Mouse (Mus musculus): ENCODE measurements around the gene Rsph6a.

DNA sequence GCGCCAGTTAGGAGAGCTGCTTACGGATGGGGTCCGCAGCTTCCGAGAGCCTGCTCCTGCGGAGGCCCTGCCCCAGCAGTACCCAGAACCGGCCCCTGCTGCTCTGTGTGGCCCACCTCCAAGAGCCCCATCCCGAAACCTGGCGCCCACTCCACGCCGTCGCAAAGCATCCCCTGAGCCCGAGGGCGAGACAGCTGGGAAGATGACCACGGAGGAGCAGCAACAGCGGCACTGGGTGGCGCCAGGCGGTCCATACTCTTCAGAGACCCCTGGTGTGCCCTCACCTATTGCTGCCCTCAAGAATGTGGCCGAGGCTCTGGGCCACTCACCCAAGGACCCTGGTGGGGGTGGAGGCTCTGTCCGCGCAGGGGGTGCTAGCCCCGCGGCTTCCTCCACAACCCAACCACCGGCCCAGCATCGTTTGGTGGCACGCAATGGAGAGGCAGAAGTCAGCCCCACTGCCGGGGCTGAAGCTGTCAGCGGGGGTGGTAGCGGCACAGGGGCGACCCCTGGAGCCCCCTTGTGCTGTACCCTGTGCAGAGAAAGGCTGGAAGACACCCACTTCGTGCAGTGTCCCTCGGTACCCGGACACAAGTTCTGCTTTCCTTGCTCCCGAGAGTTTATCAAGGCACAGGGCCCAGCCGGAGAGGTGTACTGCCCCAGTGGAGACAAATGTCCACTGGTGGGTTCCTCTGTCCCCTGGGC lies 48.9 kb upstream of the Rsph6a start:
- no peak for TF ChIP-seq CTCF (IDR thresholded peaks at IDR 0.05; ENCODE audit: borderline replicate concordance, extremely low read depth, insufficient read depth, insufficient read length)
- no peak for TF ChIP-seq POLR2A (IDR thresholded peaks at IDR 0.05; ENCODE audit: borderline replicate concordance, extremely low read depth, insufficient read depth, insufficient read length, poor library complexity, severe bottlenecking)
